Mouse (Mus musculus) lung, postnatal 0 days (tissue): ENCODE measurements around the gene Farp1.

Source experiments
- CTCF ChIP-seq: IDR thresholded peaks from 2 replicates; pipeline ENCODE4 v1.5.1; 2016; ENCODE audit warnings: antibody characterized with exemption, mild to moderate bottlenecking
- EP300 ChIP-seq: IDR thresholded peaks from 2 replicates; pipeline ENCODE4 v1.6.1; 2016; ENCODE audit warnings: antibody characterized with exemption, mild to moderate bottlenecking, control low read depth

- TF ChIP-seq CTCF (no peak), EP300 (no peak)
These were observed 25.5 kb downstream of the Farp1 start for GRCm38 (mm10) chr14:121060484-121060883.
